Mouse (Mus musculus): ENCODE results near the gene Gna15. TPM values are rescaled to one million over a fixed set of nuclear protein-coding genes. Genes with fewer than 3 reads are reported as not detected.

Gna15 gene
- polyA plus RNA-seq, 1 experiment: 16.2 TPM

DNA sequence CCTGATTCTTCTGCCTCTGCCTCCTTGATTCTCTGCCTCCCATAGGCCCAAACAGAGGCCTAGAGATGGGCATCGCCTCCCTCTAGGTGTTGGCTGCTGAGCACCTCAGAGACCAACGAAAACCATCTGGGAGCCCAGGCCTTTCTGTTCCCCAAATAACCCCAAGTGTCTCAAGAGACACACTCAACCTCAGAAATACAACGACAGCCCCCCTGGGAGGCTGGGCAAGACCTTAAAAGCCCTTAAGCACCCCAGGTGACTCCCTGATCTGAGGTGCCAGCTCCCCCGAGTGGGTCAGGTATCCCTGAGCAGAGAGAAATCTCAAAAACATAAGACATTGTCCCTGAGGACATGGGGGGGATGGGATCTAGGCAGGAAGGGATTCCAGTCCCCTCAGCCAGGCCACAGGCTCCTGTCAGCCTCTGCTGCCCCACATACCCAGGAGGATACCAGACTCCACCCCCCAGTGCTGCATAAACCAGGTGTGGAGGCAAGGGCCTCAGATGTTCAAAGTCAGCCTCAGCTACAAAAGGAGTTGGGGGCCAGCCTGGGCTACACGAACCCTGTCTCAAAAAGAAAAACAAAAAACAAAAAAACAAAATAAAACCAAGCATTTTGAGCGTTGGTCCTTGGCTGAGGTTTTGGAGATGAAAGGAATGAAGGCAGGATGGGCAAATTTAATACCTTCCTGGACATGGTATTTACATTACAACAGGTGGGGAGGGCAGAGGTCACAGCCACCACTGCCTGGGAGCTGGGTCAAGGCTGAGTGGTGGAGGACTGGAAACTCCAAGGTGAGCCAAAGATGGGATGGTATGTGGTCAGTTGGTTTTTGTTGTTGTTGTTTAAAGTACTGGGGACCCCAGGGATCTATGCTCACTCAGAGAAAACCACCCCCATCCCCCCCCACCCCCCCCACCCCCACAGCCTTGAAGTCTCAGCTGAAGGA, 30.1 kb upstream of the Gna15 start:
- no peak for DNase-seq (ENCODE audit: low spot score)

- DNase-seq (ENCODE audit: low spot score): no peak
Measured at GRCm38 (mm10) chr10:81553232-81553631, 29.2 kb upstream of the Gna15 start.

- peak; percentile 56 for DNase-seq (ENCODE audit: low spot score)
Measured at GRCm38 (mm10) chr10:81551597-81552102, 27.6 kb upstream of the Gna15 start.

DNA sequence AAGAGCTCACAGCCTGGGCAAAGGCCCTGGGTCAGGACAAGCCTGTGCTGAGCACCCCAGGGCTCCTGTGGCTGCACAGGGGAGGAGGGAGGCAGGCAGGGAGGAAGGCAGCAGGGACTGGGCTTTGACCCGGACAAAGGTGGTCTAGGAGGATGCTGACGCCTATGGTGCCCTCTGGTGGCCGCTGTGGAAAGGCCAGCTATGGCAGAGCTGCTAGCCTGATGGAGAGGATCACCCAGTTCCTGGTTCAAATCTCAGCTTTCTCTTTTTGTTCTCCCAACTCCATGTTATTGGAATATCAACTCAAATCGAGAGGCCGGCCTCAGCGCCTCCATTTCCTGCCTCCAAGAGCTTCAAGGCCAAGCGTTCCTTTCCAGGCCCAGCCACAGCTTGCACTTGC, 26.2 kb upstream of the Gna15 start:
- no peak for DNase-seq (ENCODE audit: low spot score)

DNA sequence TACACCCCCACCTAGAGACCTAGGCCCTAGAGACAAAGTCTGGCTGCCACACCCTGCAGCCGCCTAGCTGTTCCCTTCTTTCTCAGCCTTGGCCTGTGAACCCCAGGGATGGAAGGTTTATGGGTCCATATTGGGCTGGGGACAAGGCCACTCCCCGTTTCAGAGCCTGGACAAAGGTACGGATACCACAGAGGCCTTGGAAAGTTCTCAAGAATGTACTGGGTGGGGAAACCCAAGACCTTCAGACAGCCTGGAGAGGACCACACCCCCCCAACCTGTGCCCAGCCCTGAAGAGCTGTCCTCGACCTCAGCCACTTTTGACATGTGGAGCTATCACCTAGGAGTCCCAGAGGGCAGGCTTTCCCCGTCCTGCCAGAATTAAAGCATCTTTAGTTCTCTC, 24.9 kb upstream of the Gna15 start:
- DNase-seq (ENCODE audit: low spot score): no peak

- DNase-seq (ENCODE audit: low spot score): no peak
Measured at GRCm38 (mm10) chr10:81546788-81547571, 23.0 kb upstream of the Gna15 start.

GRCm38 (mm10) chr10:81546332-81546731, 22.3 kb upstream of the Gna15 start:
- DNase-seq (ENCODE audit: low spot score): no peak

DNA sequence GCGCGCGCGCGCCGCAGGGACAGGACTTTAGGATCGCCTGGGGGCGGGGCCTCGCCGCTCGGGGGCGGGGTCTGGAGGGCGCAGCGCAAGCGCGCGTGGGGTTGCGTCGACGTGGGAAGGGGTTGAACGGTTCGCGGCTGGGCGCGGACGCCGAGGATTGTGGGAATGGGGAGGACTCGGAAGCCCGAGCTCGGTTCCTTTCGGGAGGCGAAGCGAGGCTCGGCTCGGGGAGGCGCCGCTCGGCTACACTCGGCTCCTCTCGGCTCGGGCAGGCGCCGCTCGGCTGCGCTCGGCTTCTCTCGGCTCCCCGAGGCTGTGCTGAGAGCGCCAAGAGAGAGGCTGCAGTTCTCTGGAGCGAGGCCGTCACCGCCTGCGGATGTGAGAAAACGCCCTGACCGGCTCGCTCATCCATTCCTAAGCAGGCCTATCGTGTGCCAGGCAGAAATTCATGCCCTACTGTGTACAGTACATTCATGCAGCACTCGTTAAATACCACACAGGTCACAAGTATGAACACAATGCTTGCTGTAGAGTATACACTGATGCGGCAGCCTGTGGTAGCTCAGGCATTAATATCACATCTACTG, 21.2 kb upstream of the Gna15 start, which contains the start of gene Gna11:
Gene Gna11 (minus strand): TSS at position 30 of the 587 bp plus-strand sequence.
- peak; percentile 98 for DNase-seq (ENCODE audit: low spot score)

GRCm38 (mm10) chr10:81544296-81545160, 20.5 kb upstream of the Gna15 start:
- DNase-seq (ENCODE audit: low spot score): no peak

- no peak for DNase-seq (ENCODE audit: low spot score)
Measured at GRCm38 (mm10) chr10:81543633-81544032, 19.6 kb upstream of the Gna15 start.

- no peak for DNase-seq (ENCODE audit: low spot score)
Measured at GRCm38 (mm10) chr10:81542727-81543460, 18.9 kb upstream of the Gna15 start.

DNA sequence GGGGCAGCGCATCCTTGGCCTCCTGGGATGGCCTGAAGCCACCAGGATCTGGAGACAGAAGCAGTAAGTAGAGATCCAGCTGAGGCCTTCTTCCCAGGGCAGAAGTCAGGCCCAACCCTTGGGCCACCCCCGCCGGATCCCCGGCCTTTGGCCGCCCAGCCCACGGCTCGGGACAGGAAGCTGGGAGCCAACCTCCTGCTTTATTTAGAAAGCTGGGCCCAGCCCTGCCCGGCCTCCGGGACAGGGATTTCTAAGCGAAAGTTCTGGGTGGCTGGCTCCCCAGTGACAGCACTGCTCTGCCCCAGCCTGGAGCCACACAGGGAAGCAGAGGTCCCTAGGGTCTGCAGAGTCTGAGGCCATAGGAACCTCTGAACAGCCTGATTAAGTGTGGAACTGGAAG, 17.8 kb upstream of the Gna15 start:
- no peak for DNase-seq (ENCODE audit: low spot score)

GRCm38 (mm10) chr10:81541363-81541762, 17.3 kb upstream of the Gna15 start:
- no peak for DNase-seq (ENCODE audit: low spot score)

- no peak for DNase-seq (ENCODE audit: low spot score)
Measured at GRCm38 (mm10) chr10:81538321-81539048, 14.5 kb upstream of the Gna15 start.

DNA sequence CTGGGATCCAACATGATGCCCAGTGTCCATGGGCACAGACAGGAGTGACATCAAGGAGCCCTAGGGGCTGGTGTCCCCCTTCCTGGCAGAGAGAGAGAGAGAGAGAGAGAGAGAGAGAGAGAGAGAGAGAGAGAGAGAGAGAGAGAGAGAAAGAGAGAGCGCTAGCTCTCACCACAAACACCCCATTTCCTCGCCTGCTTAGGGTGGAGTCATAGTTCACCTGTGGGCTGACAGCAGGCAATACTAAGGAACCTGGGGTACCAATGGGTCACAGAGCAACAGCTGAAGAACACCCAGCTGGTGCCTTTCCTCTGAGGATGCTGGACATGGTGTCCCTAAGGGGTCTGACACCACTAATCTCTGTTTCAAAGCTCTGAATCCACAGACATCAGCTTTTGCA, 13.4 kb upstream of the Gna15 start:
- no peak for DNase-seq (ENCODE audit: low spot score)

GRCm38 (mm10) chr10:81536734-81537133, 12.7 kb upstream of the Gna15 start:
- DNase-seq (ENCODE audit: low spot score): no peak

- DNase-seq (ENCODE audit: low spot score): no peak
Measured at GRCm38 (mm10) chr10:81534826-81535225, 10.8 kb upstream of the Gna15 start.

- DNase-seq (ENCODE audit: low spot score): peak; percentile 82
Measured at GRCm38 (mm10) chr10:81526779-81527178, 2.8 kb upstream of the Gna15 start.

- DNase-seq (ENCODE audit: low spot score): peak; percentile 54
Measured at GRCm38 (mm10) chr10:81525017-81525694, 1.1 kb upstream of the Gna15 start.
